Mouse (Mus musculus): ENCODE data around the gene Olfr705.
"Not testable (repeated sequence)": the region's sequence is repeated elsewhere in the genome, so short reads cannot be mapped to it uniquely, and the experiment has no call there.

Olfr705 gene

DNA sequence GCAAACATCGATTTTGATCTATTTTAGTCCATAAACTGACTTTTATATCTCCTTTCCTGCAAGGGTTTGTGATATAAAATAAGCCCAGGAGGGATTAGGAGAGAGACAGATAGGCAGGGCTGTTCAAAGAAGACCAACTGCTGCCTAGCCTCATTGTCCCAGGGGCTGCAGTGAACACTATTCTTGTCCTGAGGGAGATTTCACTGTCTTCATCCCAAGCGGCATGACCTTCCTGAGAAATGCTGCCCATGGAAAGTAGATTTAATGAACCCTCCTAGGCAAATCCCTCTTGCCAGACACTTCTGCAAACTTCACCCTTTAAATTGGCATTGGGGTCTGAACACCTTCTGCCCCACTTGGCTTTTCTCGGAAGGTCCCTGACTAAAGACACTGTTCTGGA lies at the start of gene Olfr705:
TSS of gene Olfr705 (minus strand) at position 101 of the 400 bp plus-strand sequence.
- no peak for DNase-seq (ENCODE audit: low read depth, low spot score)

DNA sequence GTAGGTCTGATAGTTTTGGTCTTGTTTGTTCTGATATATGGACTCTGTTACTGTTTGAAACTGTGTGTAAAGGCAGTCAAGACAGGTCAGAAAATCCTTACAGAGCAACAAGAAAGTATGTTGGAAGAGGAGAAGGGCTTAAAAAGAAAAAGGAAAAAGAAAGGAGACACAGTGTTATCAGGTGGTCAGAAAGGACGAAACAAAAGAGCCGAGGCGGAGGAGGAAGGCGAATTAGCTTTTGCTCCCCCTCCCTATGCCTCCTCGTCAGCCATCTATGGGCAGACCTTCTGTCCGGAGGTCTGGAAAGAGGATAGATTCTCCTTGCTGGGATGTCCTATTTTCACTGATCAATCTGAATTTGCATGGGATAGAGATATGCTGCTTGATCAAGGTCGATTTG lies 44.3 kb upstream of the Olfr705 start:
- DNase-seq (ENCODE audit: low read depth, low spot score), result not testable (repeated sequence)

DNA sequence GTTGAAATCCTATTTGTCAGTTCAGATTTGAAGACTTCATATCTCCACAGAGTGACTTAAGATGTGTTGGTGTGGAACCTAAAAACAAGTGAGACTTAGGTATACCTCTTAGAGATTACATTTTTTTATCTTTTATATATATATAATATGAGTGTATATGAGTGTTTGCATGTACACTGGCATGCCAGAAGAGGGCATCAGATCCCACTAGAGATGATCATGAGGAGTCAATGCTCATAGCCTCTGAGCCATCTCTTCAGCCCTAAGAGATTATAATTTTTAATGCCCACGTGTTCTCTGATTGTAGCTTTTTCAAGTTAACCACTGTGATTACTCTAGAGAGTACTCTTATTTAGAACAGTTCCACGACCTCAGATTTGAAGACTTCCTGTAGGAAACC lies 31.0 kb upstream of the Olfr705 start, which contains the start of gene Olfr1532-ps1:
TSS of gene Olfr1532-ps1 (plus strand) at position 326 of the 400 bp plus-strand sequence.
- no peak for DNase-seq (ENCODE audit: low read depth, low spot score)

DNA sequence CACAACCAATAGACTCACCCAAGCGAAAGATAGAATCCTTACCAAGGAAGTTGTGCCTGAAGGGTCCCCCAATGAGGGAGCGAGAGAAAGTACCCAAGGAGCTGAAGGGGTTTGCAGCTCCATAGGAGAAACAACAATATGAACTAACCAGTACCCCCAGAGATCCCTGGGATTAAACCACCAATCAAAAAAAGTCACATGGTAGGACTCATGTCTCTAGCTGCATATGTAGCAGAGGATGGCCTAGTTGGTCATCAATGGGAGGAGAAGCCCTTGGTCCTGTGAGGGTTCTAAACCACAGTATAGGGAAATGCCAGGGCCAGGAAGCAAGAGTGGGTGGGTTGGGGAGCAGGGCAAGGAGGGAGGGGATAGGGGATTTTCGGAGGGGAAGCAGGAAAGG lies 24.4 kb upstream of the Olfr705 start, which contains the start of gene Olfr707:
TSS of gene Olfr707 (minus strand) at position 101 of the 400 bp plus-strand sequence.
- DNase-seq (ENCODE audit: low read depth, low spot score), result not testable (repeated sequence)

DNA sequence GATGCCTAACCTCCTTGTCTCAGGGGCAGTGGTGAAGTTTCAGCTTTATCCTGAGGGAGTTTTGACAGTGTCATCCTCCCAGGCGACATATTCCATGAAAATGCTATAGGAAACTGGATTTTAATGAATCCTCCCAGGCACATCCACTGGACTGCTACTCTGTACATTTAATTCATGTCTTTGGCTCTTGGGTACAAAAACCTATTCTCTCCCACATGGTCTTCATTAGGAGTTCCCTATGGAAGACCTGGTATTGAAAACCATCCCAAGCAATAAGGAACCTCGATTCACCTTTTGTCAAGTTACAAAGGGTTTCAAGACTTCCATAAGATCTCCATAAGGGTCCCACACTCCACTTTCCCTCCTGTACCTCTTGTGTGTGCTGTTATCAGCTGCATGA lies 11.4 kb upstream of the Olfr705 start, which contains the start of gene Olfr706:
TSS of gene Olfr706 (minus strand) at position 101 of the 400 bp plus-strand sequence.
- no peak for DNase-seq (ENCODE audit: low read depth, low spot score)

DNA sequence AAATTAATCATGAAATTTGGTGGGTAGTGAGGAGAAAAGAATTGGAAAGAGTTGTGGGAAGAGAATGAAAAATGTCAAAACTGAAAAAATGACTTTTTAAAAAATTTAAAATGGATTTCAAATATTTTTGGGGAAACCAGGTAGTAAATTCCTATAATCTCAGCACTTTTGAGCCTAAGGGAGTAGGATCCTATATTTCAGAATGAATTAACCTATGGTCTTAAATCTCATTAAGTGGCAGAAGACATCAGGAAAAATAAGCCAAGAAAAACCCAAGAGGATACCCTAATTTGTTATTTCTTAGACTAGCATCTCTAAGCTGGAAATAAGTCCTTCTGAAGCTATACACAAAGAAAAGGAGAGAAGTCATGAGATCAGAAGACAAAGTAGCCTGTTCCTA lies 13.8 kb downstream of the Olfr705 start, which contains the start of gene Olfr704:
TSS of gene Olfr704 (plus strand) at position 301 of the 400 bp plus-strand sequence.
- no peak for DNase-seq (ENCODE audit: low read depth, low spot score)

DNA sequence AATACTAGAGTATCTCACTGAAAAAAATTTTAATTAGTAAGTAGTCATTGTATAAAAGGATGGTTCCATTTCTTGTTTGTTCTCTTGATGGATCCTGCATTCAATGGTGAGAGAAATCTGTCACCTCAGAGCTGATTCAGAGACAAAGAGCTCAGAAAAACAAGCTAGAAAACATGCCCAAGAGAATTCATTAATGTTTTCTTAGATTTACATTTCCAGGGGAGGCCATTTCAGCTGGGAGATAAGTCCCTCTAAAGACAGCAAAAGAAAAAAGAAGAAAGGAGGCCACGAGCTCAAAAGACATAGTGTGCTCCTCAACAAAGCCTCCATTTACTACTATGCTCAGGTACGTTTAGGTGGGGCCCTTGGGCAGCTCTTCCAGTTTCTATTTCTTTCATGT lies 33.6 kb downstream of the Olfr705 start, which contains the start of gene Olfr703:
TSS of gene Olfr703 (plus strand) at position 301 of the 400 bp plus-strand sequence.
- no peak for DNase-seq (ENCODE audit: low read depth, low spot score)

DNA sequence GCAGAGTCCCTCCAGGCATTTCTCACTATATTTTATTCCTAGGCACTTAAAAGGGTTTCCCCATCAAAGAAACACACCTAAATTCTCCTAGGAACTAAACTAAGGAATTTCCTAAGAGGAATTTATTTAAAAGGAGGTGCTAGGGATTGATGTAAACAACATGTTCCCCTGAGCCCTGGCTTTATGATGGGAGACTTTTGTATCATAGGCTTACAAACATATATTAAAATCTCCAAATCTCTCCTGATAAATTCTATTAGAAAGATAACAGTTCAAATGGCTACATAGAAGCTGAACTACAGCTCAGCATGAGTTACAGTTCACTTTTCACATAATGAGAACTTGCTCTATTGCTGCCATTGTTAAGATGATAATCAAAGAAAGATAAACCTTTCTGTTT lies 42.9 kb downstream of the Olfr705 start, which contains the start of gene Olfr702:
TSS of gene Olfr702 (minus strand) at position 101 of the 400 bp plus-strand sequence.
- no peak for DNase-seq (ENCODE audit: low read depth, low spot score)
